Mouse (Mus musculus) liver, adult 2 months (tissue): ENCODE data around the gene Gm20388.

Source experiments
- CTCF ChIP-seq: fragments of 200-500 bp; IDR thresholded peaks from 2 replicates; pipeline ENCODE4 v1.5.1; 2011; ENCODE audit warnings: low read depth, low read length, control low read depth
- POLR2A ChIP-seq: fragments of 200-500 bp; IDR thresholded peaks from 2 replicates; pipeline ENCODE4 v1.6.1; 2011; ENCODE audit warnings: low read length, control low read depth; ENCODE audit not compliant: insufficient read depth; ENCODE audit errors: extremely low read depth

- TF ChIP-seq POLR2A (no peak), CTCF (no peak)
These were observed 2729.0 kb downstream of the Gm20388 start for GRCm38 (mm10) chr8:122639521-122640248.
